Mouse (Mus musculus): ENCODE results near the gene Gm10778.

- TF ChIP-seq POLR2A (IDR thresholded peaks at IDR 0.05; ENCODE audit: low read depth, low read length) (peak; percentile 82), CTCF (conservative IDR thresholded peaks at IDR 0.05; ENCODE audit: insufficient read depth, insufficient read length, low read depth, low read length) (peak; percentile 35)
These were observed 5.3 kb upstream of the Gm10778 start for GRCm38 (mm10) chr10:81643449-81644055.

Data from kidney, adult 2 months (tissue).